Mouse (Mus musculus): Measurements from ENCODE around the gene Sycp3. TPM values are rescaled to one million over a fixed set of nuclear protein-coding genes. Genes with fewer than 3 reads are reported as not detected.

Gene Sycp3
- total and polyA plus RNA-seq, 3 experiments = not detected

GRCm38 (mm10) chr10:88451221-88451620 is 8.1 kb upstream of the Sycp3 start:
- Histone ChIP-seq H3K27ac (ENCODE audit: control insufficient read depth, low read depth, low read length) (no peak overlapping the region), H3K9me3 (replicated peaks; ENCODE audit: insufficient read depth, low read length) (no peaks in the 10 kb centered on the region), H3K4me3 (ENCODE audit: control insufficient read depth in 1 of 2, insufficient read depth in 1 of 2, low read depth in 2 of 2, low read length in 2 of 2) (no peak overlapping the region), H3K9ac (ENCODE audit: control insufficient read depth, low read depth, low read length, poor library complexity, severe bottlenecking) (no peak overlapping the region), H3K27me3 (ENCODE audit: control insufficient read depth in 1 of 2, insufficient read depth in 2 of 2, low read length in 2 of 2) (no peaks in the 10 kb centered on the region), H3K79me2 (ENCODE audit: control insufficient read depth, insufficient read depth, low read length, poor library complexity) (no peaks in the 10 kb centered on the region), H3K4me1 (ENCODE audit: control insufficient read depth in 1 of 2, insufficient read depth in 2 of 2, low read length in 2 of 2) (no peaks in the 10 kb centered on the region), H3K36me3 (ENCODE audit: control insufficient read depth in 1 of 2, insufficient read depth in 2 of 2, low read length in 2 of 2) (no peaks in the 10 kb centered on the region; a peak in 1 of 4 replicates)
- 0 out of 2 replicates have a peak, but pooled peaks have one; percentile 11 for TF ChIP-seq ETS1 (IDR thresholded peaks at IDR 0.05; ENCODE audit: low read depth, low read length)
- no peak for TF ChIP-seq CTCF (IDR thresholded peaks at IDR 0.05 in 2 of 3, conservative IDR thresholded peaks at IDR 0.05 in 1 of 3; ENCODE audit: control insufficient read depth in 1 of 3, insufficient read depth in 1 of 3, low read depth in 2 of 3, low read length in 3 of 3, poor library complexity in 1 of 3, severe bottlenecking in 1 of 3)
- DNase-seq (ENCODE audit: low read depth, low spot score) = peak; percentile 52

- Histone ChIP-seq H3K27ac (ENCODE audit: control insufficient read depth, low read depth, low read length) (no peak overlapping the region), H3K27me3 (ENCODE audit: control insufficient read depth in 1 of 2, insufficient read depth in 2 of 2, low read length in 2 of 2) (no peaks in the 10 kb centered on the region), H3K4me1 (ENCODE audit: control insufficient read depth in 1 of 2, insufficient read depth in 2 of 2, low read length in 2 of 2) (no peaks in the 10 kb centered on the region), H3K79me2 (ENCODE audit: control insufficient read depth, insufficient read depth, low read length, poor library complexity) (no peaks in the 10 kb centered on the region), H3K4me3 (ENCODE audit: control insufficient read depth in 1 of 2, insufficient read depth in 1 of 2, low read depth in 2 of 2, low read length in 2 of 2) (no peak overlapping the region), H3K9ac (ENCODE audit: control insufficient read depth, low read depth, low read length, poor library complexity, severe bottlenecking) (no peak overlapping the region), H3K9me3 (replicated peaks; ENCODE audit: insufficient read depth, low read length) (no peaks in the 10 kb centered on the region), H3K36me3 (ENCODE audit: control insufficient read depth in 1 of 2, insufficient read depth in 2 of 2, low read length in 2 of 2) (no peaks in the 10 kb centered on the region)
- DNase-seq (ENCODE audit: low read depth, low spot score) = no peak
- TF ChIP-seq UBTF (IDR thresholded peaks at IDR 0.05; ENCODE audit: borderline replicate concordance, insufficient read depth, low read depth, low read length) (no peak), ZNF384 (IDR thresholded peaks at IDR 0.05; ENCODE audit: low read depth, low read length) (no peak), MAX (IDR thresholded peaks at IDR 0.05; ENCODE audit: low read length) (no peak), KAT2A (conservative IDR thresholded peaks at IDR 0.05; ENCODE audit: low read depth, low read length) (no peak)
Observed at GRCm38 (mm10) chr10:88451990-88452389, 7.4 kb upstream of the Sycp3 start.

GRCm38 (mm10) chr10:88457816-88458215 is 1.6 kb upstream of the Sycp3 start:
- Histone ChIP-seq H3K9ac (ENCODE audit: control insufficient read depth, low read depth, low read length, poor library complexity, severe bottlenecking) (no peak overlapping the region), H3K36me3 (ENCODE audit: control insufficient read depth in 1 of 2, insufficient read depth in 2 of 2, low read length in 2 of 2) (no peaks in the 10 kb centered on the region), H3K9me3 (replicated peaks; ENCODE audit: insufficient read depth, low read length) (no peaks in the 10 kb centered on the region), H3K79me2 (ENCODE audit: control insufficient read depth, insufficient read depth, low read length, poor library complexity) (no peaks in the 10 kb centered on the region), H3K27me3 (ENCODE audit: control insufficient read depth in 1 of 2, insufficient read depth in 2 of 2, low read length in 2 of 2) (no peaks in the 10 kb centered on the region), H3K27ac (ENCODE audit: control insufficient read depth, low read depth, low read length) (no peak overlapping the region), H3K4me1 (ENCODE audit: control insufficient read depth in 1 of 2, insufficient read depth in 2 of 2, low read length in 2 of 2) (no peaks in the 10 kb centered on the region), H3K4me3 (ENCODE audit: control insufficient read depth in 1 of 2, insufficient read depth in 1 of 2, low read depth in 2 of 2, low read length in 2 of 2) (no peak overlapping the region)
- DNase-seq (ENCODE audit: low read depth, low spot score) = no peak
- TF ChIP-seq GABPA (IDR thresholded peaks at IDR 0.05; ENCODE audit: low read depth, low read length) = no peak
- no peak for TF ChIP-seq ZC3H11A (IDR thresholded peaks at IDR 0.05; ENCODE audit: low read depth, low read length)
- TF ChIP-seq POLR2AphosphoS2 (IDR thresholded peaks at IDR 0.05; ENCODE audit: low read length) = no peak
- TF ChIP-seq E2F4 (IDR thresholded peaks at IDR 0.05; ENCODE audit: borderline replicate concordance, low read depth, low read length) = no peak
- TF ChIP-seq POLR2A (IDR thresholded peaks at IDR 0.05; ENCODE audit: control insufficient read depth in 1 of 2, insufficient read depth in 1 of 2, low read depth in 1 of 2, low read length in 2 of 2, poor library complexity in 1 of 2) = no peak
- TF ChIP-seq MEF2A (IDR thresholded peaks at IDR 0.05; ENCODE audit: extremely low read depth, insufficient replicate concordance, low read depth, low read length, poor library complexity, severe bottlenecking) = no peak
- TF ChIP-seq CHD1 (IDR thresholded peaks at IDR 0.05; ENCODE audit: low read depth, low read length) = no peak
- no peak for TF ChIP-seq ZKSCAN1 (IDR thresholded peaks at IDR 0.05; ENCODE audit: low read depth, low read length)
- no peak for TF ChIP-seq CHD2 (IDR thresholded peaks at IDR 0.05; ENCODE audit: low read length)
- TF ChIP-seq ZNF384 (IDR thresholded peaks at IDR 0.05; ENCODE audit: low read depth, low read length) = no peak
- TF ChIP-seq MYB (IDR thresholded peaks at IDR 0.05; ENCODE audit: low read depth, low read length) = no peak
- TF ChIP-seq ZMIZ1 (IDR thresholded peaks at IDR 0.05; ENCODE audit: low read depth, low read length) = no peak
- TF ChIP-seq POLR2AphosphoS5 (IDR thresholded peaks at IDR 0.05; ENCODE audit: borderline replicate concordance, low read depth, low read length) = no peak
- TF ChIP-seq USF2 (IDR thresholded peaks at IDR 0.05; ENCODE audit: borderline replicate concordance in 1 of 2, insufficient read depth in 1 of 2, low read depth in 1 of 2, low read length in 2 of 2) = no peak
- no peak for TF ChIP-seq NELFE (IDR thresholded peaks at IDR 0.05; ENCODE audit: low read depth, low read length)
- no peak for TF ChIP-seq MAFK (IDR thresholded peaks at IDR 0.05; ENCODE audit: borderline replicate concordance, low read depth, low read length)

Measured in MEL (cell line).